Mouse (Mus musculus) kidney, embryonic 16.5 days (tissue): ENCODE measurements at regions not wholly inside any gene's neighbourhood (a gene's known extent, or its start where the extent isn't known, plus 50 kb on each side); places are given as distances from the start of the nearest gene placed in this dataset.

Experiments
- ATAC-seq: fragments of 200-750 bp; cut with Nextera tagmentation; 2 replicates; pipeline ENCODE4 v1.8.0; 2017; ENCODE audit warnings: moderate TSS enrichment; ENCODE audit not compliant: low FRiP score, low TSS enrichment
- H3K27ac ChIP-seq: fragments of 300-500 bp; sonication (generic); 2 replicates; pipeline ENCODE4 v1.5.1; 2014; ENCODE audit warnings: low read length
- H3K27me3 ChIP-seq: fragments of 300-500 bp; sonication (generic); 2 replicates; pipeline ENCODE4 v1.6.1; 2014; ENCODE audit warnings: low read length, control low read depth, mixed read lengths; ENCODE audit not compliant: insufficient read depth
- H3K36me3 ChIP-seq: fragments of 300-500 bp; sonication (generic); 2 replicates; pipeline ENCODE4 v1.6.1; 2014; ENCODE audit warnings: low read length, control low read depth, mixed read lengths; ENCODE audit not compliant: insufficient read depth
- H3K4me1 ChIP-seq: fragments of 300-500 bp; sonication (generic); 2 replicates; pipeline ENCODE4 v1.6.1; 2014; ENCODE audit warnings: low read length, control low read depth, mixed read lengths; ENCODE audit not compliant: insufficient read depth
- H3K4me2 ChIP-seq: fragments of 300-500 bp; sonication (generic); replicated peaks from 2 replicates; pipeline ENCODE4 v1.6.1; 2014; ENCODE audit warnings: low read depth, low read length
- H3K4me3 ChIP-seq: fragments of 300-500 bp; sonication (generic); 2 replicates; pipeline ENCODE4 v1.5.1; 2014; ENCODE audit warnings: mild to moderate bottlenecking, low read length
- H3K9ac ChIP-seq: fragments of 300-500 bp; sonication (generic); replicated peaks from 2 replicates; pipeline ENCODE4 v1.6.1; 2014; ENCODE audit warnings: low read length
- H3K9me3 ChIP-seq: fragments of 300-500 bp; sonication (generic); 2 replicates; pipeline ENCODE4 v1.6.1; 2016; ENCODE audit warnings: low read length, control low read depth
- WGBS: fragments of 180-500 bp; shearing (Covaris S2); extraction: QIAGEN DNeasy Blood & Tissue Kit; methylation state at CpG from one replicate; pipeline ENCODE4 v1.1.7; 2014; 5-methylcytosine and 5-hydroxymethylcytosine counted together

DNA sequence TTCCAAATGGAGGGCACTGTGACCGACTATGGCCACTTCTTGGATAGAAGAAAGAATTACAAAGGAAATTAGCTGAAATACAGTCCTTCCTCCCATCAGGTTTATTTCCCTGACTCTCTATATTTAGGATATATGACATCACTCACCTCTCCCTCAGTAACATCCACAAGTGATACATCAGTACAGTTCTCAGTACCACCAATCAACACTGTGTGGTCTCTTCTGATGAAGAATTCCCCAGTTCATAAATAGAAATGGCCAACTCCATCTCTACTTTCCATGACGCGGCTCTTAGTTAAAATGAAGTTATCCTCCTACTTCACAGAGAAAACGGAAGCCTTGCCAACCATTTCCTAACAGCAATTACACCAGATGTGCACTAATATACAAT, 208.3 kb upstream of the Dio2 start:
- H3K27me3 ChIP-seq, result no peaks in the 10 kb centered on the region
- no peak for ATAC-seq
- WGBS, result 84% methylated on average over 4 of the region's 4 CpGs
- no peak overlapping the region for H3K4me3 ChIP-seq
- H3K36me3 ChIP-seq, result no peaks in the 10 kb centered on the region
- no peaks in the 10 kb centered on the region for H3K4me1 ChIP-seq
- H3K27ac ChIP-seq, result no peak overlapping the region
- no peak overlapping the region for H3K9ac ChIP-seq
- H3K9me3 ChIP-seq, result no peaks in the 10 kb centered on the region
- H3K4me2 ChIP-seq, result no peak overlapping the region

DNA sequence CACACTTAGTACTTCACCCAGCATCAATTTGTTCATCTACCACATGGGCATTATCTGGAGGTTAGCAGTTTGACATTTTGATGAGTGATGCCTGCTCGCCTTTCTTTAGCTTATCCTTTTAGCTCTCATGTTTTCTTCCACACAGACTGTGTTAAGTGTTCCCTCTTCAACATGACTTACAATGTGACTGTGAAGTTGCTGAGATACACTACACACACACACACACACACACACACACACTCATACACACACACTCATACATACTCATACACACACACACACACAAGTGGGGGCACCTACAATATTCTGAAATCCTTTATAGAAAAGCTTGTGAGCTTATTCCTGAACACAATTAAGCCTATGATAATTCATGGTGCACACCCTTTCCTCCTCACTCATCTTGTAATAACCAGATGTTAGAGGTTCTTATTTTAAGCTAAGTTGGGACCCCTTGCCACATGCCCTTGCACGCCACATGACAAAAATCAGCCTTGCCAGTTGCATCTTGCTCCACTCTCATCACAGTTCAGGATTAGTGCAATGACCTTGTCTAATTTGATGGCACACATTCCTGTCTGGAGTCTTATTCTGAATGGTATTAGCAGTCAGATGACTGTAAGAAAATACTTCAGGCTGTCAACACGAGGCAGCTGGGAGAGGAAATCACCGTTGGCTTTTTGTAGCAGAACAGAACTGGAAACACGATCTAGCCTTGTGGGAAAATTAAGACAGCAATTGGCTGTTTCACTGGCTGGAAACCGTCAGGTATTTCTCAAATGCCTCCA, 207.7 kb upstream of the Dio2 start:
- 48% methylated on average over 6 of the region's 6 CpGs for WGBS

DNA sequence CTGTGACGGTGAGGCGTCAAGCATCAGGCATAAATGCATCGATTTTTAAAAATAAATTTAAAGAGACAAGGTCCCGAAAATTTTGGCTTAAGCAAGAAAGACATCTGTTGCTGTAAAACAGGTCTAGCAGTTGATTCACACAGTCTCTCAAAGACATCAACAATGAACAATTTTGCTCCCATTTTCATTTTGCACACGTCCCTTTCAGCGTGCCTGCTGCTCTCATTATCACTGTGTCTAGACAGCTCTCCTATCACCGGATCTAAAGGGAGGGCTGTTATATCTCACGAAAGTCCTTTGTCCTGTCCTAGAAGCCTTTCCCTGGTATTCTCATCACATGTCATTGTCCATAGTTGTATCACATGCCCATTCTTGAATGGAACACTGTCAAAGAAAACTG, 194.4 kb upstream of the Dio2 start:
- Histone ChIP-seq H3K27ac (no peak overlapping the region), H3K4me1 (no peaks in the 10 kb centered on the region), H3K9me3 (no peaks in the 10 kb centered on the region), H3K9ac (no peak overlapping the region), H3K36me3 (no peaks in the 10 kb centered on the region), H3K4me3 (no peak overlapping the region), H3K27me3 (no peaks in the 10 kb centered on the region), H3K4me2 (no peak overlapping the region)
- 93% methylated on average over 8 of the region's 8 CpGs for WGBS
- ATAC-seq, result no peak

More for the DNA sequence above, 207.7 kb upstream of the Dio2 start:
- no peaks in the 10 kb centered on the region for H3K27me3 ChIP-seq
- H3K9ac ChIP-seq, result no peak overlapping the region
- no peaks in the 10 kb centered on the region for H3K4me1 ChIP-seq
- H3K36me3 ChIP-seq, result no peaks in the 10 kb centered on the region
- no peaks in the 10 kb centered on the region for H3K9me3 ChIP-seq
- no peak overlapping the region for H3K4me2 ChIP-seq
- H3K27ac ChIP-seq, result no peak overlapping the region
- no peak overlapping the region for H3K4me3 ChIP-seq
- ATAC-seq, result no peak

DNA sequence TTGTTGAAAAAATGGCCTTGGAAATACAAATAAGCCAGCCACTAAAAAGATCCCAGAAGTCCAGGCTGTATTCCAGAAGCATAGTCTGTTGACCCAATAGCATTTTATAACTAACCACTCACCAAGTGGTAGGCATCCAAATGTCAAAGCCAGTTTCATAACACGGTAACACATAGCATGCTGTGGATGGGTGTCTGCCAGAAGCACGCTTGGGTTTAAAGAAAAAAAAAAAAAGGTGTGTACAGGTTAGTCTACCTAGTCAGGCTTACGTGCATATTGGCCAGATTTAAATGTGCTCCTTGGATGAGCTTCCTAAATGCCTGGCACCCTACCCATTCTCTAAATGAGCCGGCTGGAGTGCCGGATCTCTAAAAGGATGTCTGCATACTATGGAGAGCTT, 194.0 kb upstream of the Dio2 start:
- no peak overlapping the region for H3K4me3 ChIP-seq
- H3K36me3 ChIP-seq, result no peaks in the 10 kb centered on the region
- 97% methylated on average over 5 of the region's 5 CpGs for WGBS
- no peak overlapping the region for H3K9ac ChIP-seq
- no peaks in the 10 kb centered on the region for H3K4me1 ChIP-seq
- H3K9me3 ChIP-seq, result no peaks in the 10 kb centered on the region
- ATAC-seq, result no peak
- H3K4me2 ChIP-seq, result no peak overlapping the region
- H3K27me3 ChIP-seq, result no peaks in the 10 kb centered on the region
- H3K27ac ChIP-seq, result no peak overlapping the region

DNA sequence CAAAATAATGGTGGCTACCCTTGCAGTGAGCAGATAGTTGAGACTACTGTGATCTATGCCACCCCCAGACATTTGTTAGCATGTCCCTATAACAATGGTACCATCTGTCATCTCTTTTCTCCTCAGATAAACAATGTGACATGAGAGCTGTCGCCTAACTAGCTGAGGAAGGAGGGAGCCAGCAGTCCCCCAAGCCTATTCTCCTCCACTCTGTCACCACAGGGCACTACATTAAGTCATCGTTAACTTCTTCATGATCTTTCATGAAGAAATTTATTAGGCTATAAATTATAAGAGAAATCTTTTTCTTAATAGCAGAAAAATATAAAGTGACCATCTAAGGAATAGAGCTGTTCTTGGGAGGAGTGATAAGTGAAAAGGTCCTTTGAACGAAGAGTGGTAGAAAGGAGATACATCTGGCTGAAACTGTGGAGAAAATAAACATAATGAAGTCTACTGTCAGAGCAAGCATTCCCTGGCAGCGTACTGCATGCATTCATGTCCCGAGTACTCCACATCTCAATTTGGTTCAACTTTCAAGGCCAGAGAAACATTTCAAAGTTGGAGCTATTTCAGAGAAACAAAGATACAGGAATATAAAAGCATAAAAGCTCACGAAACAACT, 192.0 kb upstream of the Dio2 start:
- no peak overlapping the region for H3K4me3 ChIP-seq
- H3K4me2 ChIP-seq, result no peak overlapping the region
- H3K27ac ChIP-seq, result no peak overlapping the region
- H3K4me1 ChIP-seq, result no peaks in the 10 kb centered on the region
- 68% methylated on average over 6 of the region's 6 CpGs for WGBS
- H3K9me3 ChIP-seq, result no peaks in the 10 kb centered on the region
- H3K27me3 ChIP-seq, result no peaks in the 10 kb centered on the region
- no peak overlapping the region for H3K9ac ChIP-seq
- H3K36me3 ChIP-seq, result no peaks in the 10 kb centered on the region
- no peak for ATAC-seq

DNA sequence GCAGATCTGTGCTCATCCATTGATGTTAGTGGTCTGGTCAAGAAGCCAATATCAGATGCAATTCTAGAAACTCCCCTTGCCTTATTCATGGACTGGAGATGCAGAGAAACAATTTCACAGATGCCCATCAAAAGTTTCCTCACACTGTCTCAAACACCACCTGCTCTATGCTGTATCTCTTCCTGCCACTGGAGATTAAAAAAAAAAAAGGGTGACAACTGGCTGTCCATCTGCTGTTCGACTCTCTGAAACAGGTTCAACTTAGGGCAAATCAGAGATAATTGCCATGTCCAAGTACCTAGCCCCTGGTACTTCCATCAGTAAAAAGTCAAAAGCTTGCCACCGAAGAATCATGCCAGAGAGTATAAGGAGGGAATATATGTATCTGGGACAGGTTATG, 185.4 kb upstream of the Dio2 start:
- no peaks in the 10 kb centered on the region for H3K36me3 ChIP-seq
- H3K27ac ChIP-seq, result no peak overlapping the region
- no peaks in the 10 kb centered on the region for H3K4me1 ChIP-seq
- H3K4me3 ChIP-seq, result no peak overlapping the region
- no peaks in the 10 kb centered on the region for H3K27me3 ChIP-seq
- no peak overlapping the region for H3K4me2 ChIP-seq
- no peak for ATAC-seq
- WGBS, result 81% methylated on average over 2 of the region's 2 CpGs
- no peak overlapping the region for H3K9ac ChIP-seq
- H3K9me3 ChIP-seq, result no peaks in the 10 kb centered on the region

DNA sequence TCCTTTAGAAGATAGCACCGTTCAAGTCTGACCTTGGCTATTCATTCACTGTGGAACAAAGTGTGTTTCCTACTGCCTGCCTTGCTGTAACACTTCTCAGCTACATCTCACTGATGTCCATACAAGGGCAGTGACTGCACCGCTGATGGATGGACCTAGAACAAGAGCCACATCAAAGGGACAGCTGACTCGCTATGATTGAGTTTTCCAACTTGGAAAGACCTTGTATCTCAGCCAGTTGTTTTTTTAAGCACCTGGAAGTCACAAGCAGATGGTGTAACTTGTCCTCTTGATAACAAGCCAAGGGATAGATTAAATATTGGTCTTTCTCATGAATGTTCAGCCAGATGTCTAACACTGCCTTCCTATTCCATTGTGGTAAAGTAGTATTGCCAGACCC, 184.9 kb upstream of the Dio2 start:
- Histone ChIP-seq H3K9me3 (no peaks in the 10 kb centered on the region), H3K9ac (no peak overlapping the region), H3K4me3 (no peak overlapping the region), H3K4me1 (no peaks in the 10 kb centered on the region), H3K4me2 (no peak overlapping the region), H3K27ac (no peak overlapping the region), H3K36me3 (no peaks in the 10 kb centered on the region), H3K27me3 (no peaks in the 10 kb centered on the region)
- 77% methylated on average over 3 of the region's 3 CpGs for WGBS
- ATAC-seq, result no peak

DNA sequence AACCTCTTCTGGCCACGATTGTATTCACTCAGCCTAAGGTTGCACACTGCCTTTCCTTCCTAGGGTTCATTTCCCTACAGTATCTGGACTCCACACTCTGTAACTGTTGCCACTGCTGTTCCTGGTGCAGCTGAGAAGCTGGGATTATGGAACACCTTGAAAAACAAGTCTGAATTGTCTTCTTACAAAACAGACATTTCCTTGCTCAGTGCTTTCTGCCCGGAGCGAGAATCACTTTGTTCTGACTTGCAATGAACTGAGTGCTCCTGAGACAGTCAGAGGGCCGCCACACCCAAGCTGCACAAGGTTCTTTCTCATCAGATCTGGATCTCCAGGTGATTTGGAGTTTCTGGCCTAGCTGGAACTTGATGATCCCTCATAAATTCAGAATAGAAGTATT, 183.0 kb upstream of the Dio2 start:
- Histone ChIP-seq H3K36me3 (no peaks in the 10 kb centered on the region), H3K4me3 (no peak overlapping the region), H3K9me3 (no peaks in the 10 kb centered on the region), H3K9ac (no peak overlapping the region), H3K4me2 (no peak overlapping the region), H3K4me1 (no peaks in the 10 kb centered on the region; the same call in 1 of the 2 replicates), H3K27ac (no peak overlapping the region), H3K27me3 (no peaks in the 10 kb centered on the region)
- WGBS, result 86% methylated on average over 4 of the region's 4 CpGs
- ATAC-seq, result no peak

DNA sequence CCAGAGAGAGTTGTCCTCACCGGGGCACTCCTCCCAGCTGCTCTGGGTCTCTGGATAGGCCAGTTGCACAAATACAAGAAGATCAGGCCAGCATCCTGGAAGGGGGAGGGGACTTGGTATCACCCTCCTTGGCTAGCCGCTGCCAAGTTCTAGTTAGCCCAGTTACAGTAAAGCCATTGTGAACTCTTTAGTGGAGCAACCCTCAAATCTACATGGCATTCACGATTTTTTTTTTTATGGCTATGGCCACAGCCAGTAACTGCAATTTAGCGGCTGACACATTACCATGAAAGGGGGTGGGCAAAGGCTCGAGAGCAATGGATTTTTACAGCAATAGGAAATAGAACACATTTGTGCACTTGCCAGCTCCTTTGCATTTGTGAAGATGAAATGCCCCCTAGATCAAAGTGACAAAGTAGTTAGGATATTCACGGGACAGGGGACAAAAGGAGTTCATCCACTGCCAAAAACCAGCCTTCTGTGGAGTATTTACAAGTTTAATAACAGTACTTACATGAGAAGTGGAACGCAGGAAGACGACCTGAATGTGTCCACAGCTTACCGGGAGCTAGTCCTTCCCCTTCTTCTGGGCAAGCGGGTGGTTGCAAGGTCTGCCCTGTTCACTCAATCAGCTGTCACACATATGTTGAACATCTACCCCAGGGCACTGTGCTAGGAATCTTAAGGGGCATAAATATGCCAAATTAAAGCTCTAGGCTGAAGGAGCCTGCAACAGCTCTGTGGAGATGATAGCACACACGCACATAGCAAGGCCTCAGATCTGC, 177.9 kb upstream of the Dio2 start:
- Histone ChIP-seq H3K27ac (no peak overlapping the region), H3K4me2 (no peak overlapping the region; the same call in 1 of the 2 replicates), H3K9me3 (no peaks in the 10 kb centered on the region), H3K36me3 (no peaks in the 10 kb centered on the region), H3K4me3 (no peak overlapping the region), H3K4me1 (peaks cover 6% of the 10 kb centered on the region; the same call in 1 of the 2 replicates), H3K9ac (no peak overlapping the region), H3K27me3 (no peaks in the 10 kb centered on the region)
- 40% methylated on average over 11 of the region's 11 CpGs for WGBS
- ATAC-seq, result no peak

DNA sequence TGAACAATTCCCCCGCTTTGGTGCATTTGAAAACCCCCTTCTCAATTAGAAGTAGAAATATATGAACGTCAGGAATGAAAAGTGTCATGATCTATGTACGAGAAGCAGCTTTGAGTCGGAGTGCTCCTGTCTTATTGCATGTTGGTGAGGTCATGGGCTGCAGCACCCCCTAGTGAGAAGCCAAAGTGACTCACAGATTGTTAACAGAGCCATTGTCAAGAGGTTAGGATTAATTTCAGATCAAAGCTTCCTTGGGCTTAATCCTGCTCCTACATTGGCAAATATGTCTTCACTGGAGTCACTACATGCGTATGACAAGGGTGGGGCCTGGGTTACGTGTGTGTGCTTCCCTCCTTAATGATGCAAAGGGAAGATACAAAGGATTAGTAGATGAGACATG, 165.8 kb upstream of the Dio2 start:
- no peaks in the 10 kb centered on the region for H3K9me3 ChIP-seq
- H3K4me1 ChIP-seq, result no peaks in the 10 kb centered on the region
- no peaks in the 10 kb centered on the region for H3K36me3 ChIP-seq
- WGBS, result 72% methylated on average over 6 of the region's 6 CpGs
- H3K4me2 ChIP-seq, result no peak overlapping the region
- ATAC-seq, result no peak
- no peaks in the 10 kb centered on the region for H3K27me3 ChIP-seq
- H3K27ac ChIP-seq, result no peak overlapping the region
- no peak overlapping the region for H3K9ac ChIP-seq
- no peak overlapping the region for H3K4me3 ChIP-seq
